Mouse (Mus musculus): ENCODE measurements around the gene Slc47a1. TPM values are rescaled to one million over a fixed set of nuclear protein-coding genes. Genes with fewer than 3 reads are reported as not detected.
"Not testable (repeated sequence)": the region's sequence is repeated elsewhere in the genome, so short reads cannot be mapped to it uniquely, and the experiment has no call there.

The Slc47a1 gene
- total RNA-seq (2021) = 10 to 100 TPM; 15.3 to 18.5 TPM
- long read RNA-seq, experiment 1, transcript Slc47a1-201 (17 exons, 2,639 nt) = major isoform, 6 of 24 reads
- long read RNA-seq, experiment 1, partial matches to known transcripts = 5 of 24 reads
- long read RNA-seq, experiment 1, other reads (novel, unspliced or antisense) = 13 of 24 reads
- long read RNA-seq, experiment 2, partial matches to known transcripts = 16 of 23 reads
- long read RNA-seq, experiment 2, other reads (novel, unspliced or antisense) = 5 of 23 reads

GRCm38 (mm10) chr11:61377881-61378613, at the start of gene Slc47a1:
TSS of gene Slc47a1 (minus strand) at chr11:61378345.
- peak; percentile 41 for DNase-seq (ENCODE audit: low spot score)

GRCm38 (mm10) chr11:61419253-61419652, 41.1 kb upstream of the Slc47a1 start:
- DNase-seq (ENCODE audit: low spot score) = no peak

GRCm38 (mm10) chr11:61417945-61418551, 39.9 kb upstream of the Slc47a1 start:
- DNase-seq (ENCODE audit: low spot score) = peak; percentile 84

- peak; percentile 30 for DNase-seq (ENCODE audit: low spot score)
Measured at GRCm38 (mm10) chr11:61416540-61416939, 38.4 kb upstream of the Slc47a1 start.

- no peak for DNase-seq (ENCODE audit: low spot score)
Measured at GRCm38 (mm10) chr11:61415444-61415843, 37.3 kb upstream of the Slc47a1 start.

GRCm38 (mm10) chr11:61414560-61414959, 36.4 kb upstream of the Slc47a1 start:
- DNase-seq (ENCODE audit: low spot score) = no peak

- no peak for DNase-seq (ENCODE audit: low spot score)
Measured at GRCm38 (mm10) chr11:61413411-61413810, 35.3 kb upstream of the Slc47a1 start.

- DNase-seq (ENCODE audit: low spot score) = no peak
Measured at GRCm38 (mm10) chr11:61411809-61412208, 33.7 kb upstream of the Slc47a1 start.

- DNase-seq (ENCODE audit: low spot score) = no peak
Measured at GRCm38 (mm10) chr11:61411221-61411620, 33.1 kb upstream of the Slc47a1 start.

GRCm38 (mm10) chr11:61410129-61410528, 32.0 kb upstream of the Slc47a1 start:
- peak; percentile 89 for DNase-seq (ENCODE audit: low spot score)

- DNase-seq (ENCODE audit: low spot score) = no peak
Measured at GRCm38 (mm10) chr11:61409051-61409450, 30.9 kb upstream of the Slc47a1 start.

- DNase-seq (ENCODE audit: low spot score) = peak; percentile 83
Measured at GRCm38 (mm10) chr11:61408184-61409027, 30.3 kb upstream of the Slc47a1 start.

GRCm38 (mm10) chr11:61407638-61408183, 29.6 kb upstream of the Slc47a1 start:
- peak; percentile 94 for DNase-seq (ENCODE audit: low spot score)

GRCm38 (mm10) chr11:61401794-61402193, 23.6 kb upstream of the Slc47a1 start:
- no peak for DNase-seq (ENCODE audit: low spot score)

GRCm38 (mm10) chr11:61400681-61401346, 22.7 kb upstream of the Slc47a1 start:
- DNase-seq (ENCODE audit: low spot score) = peak; percentile 59

GRCm38 (mm10) chr11:61397423-61398043, 19.4 kb upstream of the Slc47a1 start:
- DNase-seq (ENCODE audit: low spot score) = not testable (repeated sequence)

- DNase-seq (ENCODE audit: low spot score) = no peak
Measured at GRCm38 (mm10) chr11:61388936-61389335, 10.8 kb upstream of the Slc47a1 start.

GRCm38 (mm10) chr11:61388012-61388411, 9.9 kb upstream of the Slc47a1 start:
- DNase-seq (ENCODE audit: low spot score) = peak; percentile 30

- no peak for DNase-seq (ENCODE audit: low spot score)
Measured at GRCm38 (mm10) chr11:61387233-61387632, 9.1 kb upstream of the Slc47a1 start.

GRCm38 (mm10) chr11:61385725-61386124, 7.6 kb upstream of the Slc47a1 start:
- DNase-seq (ENCODE audit: low spot score) = no peak

Data from gastrocnemius, adult 18-20 months (tissue).